ENCODE assay signal across 1 mouse cellular context in the genomic region with DNA sequence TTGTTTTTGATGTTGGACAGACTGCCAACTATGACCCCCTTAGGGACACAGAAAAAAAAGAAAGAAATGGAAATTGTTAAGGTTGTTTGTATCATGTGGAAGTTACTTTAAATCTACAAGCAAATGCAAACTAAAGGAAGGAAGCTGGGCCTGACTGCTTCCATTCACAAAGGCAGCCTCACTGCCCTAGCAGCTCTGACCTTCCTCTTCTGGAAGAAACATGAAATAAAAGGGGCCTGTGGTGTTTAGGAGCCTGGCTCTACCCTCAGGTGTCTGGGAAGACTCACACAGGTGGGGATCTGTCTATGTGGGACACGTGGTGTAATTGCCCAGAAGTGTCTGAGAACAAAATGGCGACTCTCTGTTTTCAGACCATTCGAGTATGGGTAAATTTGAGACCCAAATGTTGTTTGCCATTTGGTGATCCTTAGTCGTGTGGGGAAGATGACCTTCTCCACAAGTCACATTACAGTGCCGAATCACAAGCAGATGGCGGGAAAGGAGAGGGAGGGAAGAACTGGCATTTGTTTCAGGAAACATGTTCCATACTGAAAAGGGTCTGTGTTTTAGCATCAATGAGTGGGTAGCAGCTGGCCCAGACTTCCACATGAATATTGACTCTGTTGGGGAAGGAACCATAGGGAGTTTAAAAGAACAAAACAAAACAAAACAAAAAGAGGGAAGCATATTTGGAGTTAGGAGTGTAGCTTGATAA.
TF ChIP-seq lines count a peak whose summit lies in the region.

No protein-coding gene starts in this region.

TF ChIP-seq in CH12.LX, 34 proteins besides CTCF, POLR2A, EP300 and RAD21:
- TF ChIP-seq MAFK (IDR thresholded peaks at IDR 0.05; ENCODE audit: insufficient replicate concordance, low read length) (no peak), MAX (IDR thresholded peaks at IDR 0.05; ENCODE audit: low read length) (no peak; the same call in 1 of the 2 replicates), USF2 (conservative IDR thresholded peaks at IDR 0.05; ENCODE audit: low read depth, low read length) (no peak), UBTF (IDR thresholded peaks at IDR 0.05; ENCODE audit: low read depth, low read length) (no peak), BHLHE40 (IDR thresholded peaks at IDR 0.05; ENCODE audit: low read depth, low read length) (no peak), TBP (conservative IDR thresholded peaks at IDR 0.05; ENCODE audit: low read depth, low read length) (no peak), NRF1 (IDR thresholded peaks at IDR 0.05; ENCODE audit: low read depth, low read length) (no peak), CHD1 (IDR thresholded peaks at IDR 0.05; ENCODE audit: low read depth, low read length) (no peak), HCFC1 (IDR thresholded peaks at IDR 0.05; ENCODE audit: low read depth, low read length) (no peak)
